Mouse (Mus musculus) layer of hippocampus, adult 6 months (tissue): ENCODE measurements around the gene Fignl1. TPM values are rescaled to one million over a fixed set of nuclear protein-coding genes. Genes with fewer than 3 reads are reported as not detected.

ENCODE experiments used
- long read RNA-seq, 2 experiments: library from polyadenylated mRNA; unstranded; transcript quantifications; one replicate each; pipeline ENCODE4 v2.0.0; 2019 to 2020
- polyA plus RNA-seq: library from polyadenylated mRNA; unstranded; fragments of <200 nt; fragmentation: Nextera tagmentation; gene quantifications from 2 replicates; pipeline ENCODE4 v1.2.3, GENCODE M21; 2021

The Fignl1 gene
- polyA plus RNA-seq = 0.89 and 0.98 TPM in 2 replicates
- long read RNA-seq, experiment 1, partial matches to known transcripts = 0 of 2 reads
- long read RNA-seq, experiment 1, other reads (novel, unspliced or antisense) = 1 of 2 reads
- long read RNA-seq, experiment 2, transcript Fignl1-201 (3 exons, 2,961 nt) = major isoform, 7 of 10 reads
- long read RNA-seq, experiment 2, partial matches to known transcripts = 0 of 10 reads
- long read RNA-seq, experiment 2, other reads (novel, unspliced or antisense) = 1 of 10 reads

DNA sequence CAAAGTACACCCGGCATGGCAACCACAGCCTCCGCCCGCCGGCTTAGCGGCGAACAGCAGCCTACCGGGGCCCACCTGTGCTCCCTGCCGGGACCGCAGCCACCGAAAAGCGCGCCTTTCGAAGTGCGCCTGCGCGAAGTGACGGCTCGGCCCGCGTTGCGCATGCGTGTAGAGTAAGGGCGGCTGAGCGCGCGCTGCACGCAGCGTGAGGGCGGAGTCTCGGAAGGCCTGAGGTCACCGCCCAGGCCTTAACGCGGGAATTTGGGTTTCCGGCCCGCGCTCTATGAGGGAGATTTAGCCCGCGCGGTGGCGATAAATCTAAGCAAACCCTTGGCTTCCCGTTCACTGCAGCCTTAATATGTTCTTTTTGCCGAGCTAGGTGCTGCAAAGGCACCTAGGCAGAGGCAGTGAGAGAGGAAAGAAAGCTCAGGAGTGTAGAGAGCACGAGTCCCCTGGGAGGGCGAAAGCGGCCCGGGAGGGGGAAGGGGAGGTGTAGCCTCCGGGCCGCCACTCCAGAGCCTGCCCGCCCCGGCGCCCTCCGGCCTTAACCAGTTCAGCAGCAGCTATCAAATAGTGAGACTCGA is at the start of gene Fignl1:
Gene Fignl1 (minus strand): TSS at position 143 of the 584 bp plus-strand sequence.

Other genes starting within 250 kb of the Fignl1 start
- not detected in 2 replicates for gene 4930512M02Rik, start 181.1 kb downstream of the Fignl1 start, polyA plus RNA-seq
- 1.0 and 1.6 TPM in 2 replicates for gene Ikzf1, start 124.0 kb downstream of the Fignl1 start, polyA plus RNA-seq
- gene Ddc, start 89.2 kb upstream of the Fignl1 start, polyA plus RNA-seq = 5.3 and 6.6 TPM in 2 replicates
- gene Grb10, start 229.7 kb upstream of the Fignl1 start, polyA plus RNA-seq = 8.9 and 9.4 TPM in 2 replicates